Mouse (Mus musculus) midbrain, embryonic 10.5 days (tissue): ENCODE measurements around the gene Irak3. TPM values are rescaled to one million over a fixed set of nuclear protein-coding genes. Genes with fewer than 3 reads are reported as not detected.

Experiments used
- DNase-seq: peaks from one replicate; pipeline ENCODE4 v3.0.0-alpha.2; 2017; ENCODE audit warnings: low spot score
- H3K27ac ChIP-seq: fragments of 300-500 bp; sonication (generic); replicated peaks from 2 replicates; pipeline ENCODE4 v1.5.1; 2016; ENCODE audit warnings: mild to moderate bottlenecking
- H3K27me3 ChIP-seq: fragments of 300-500 bp; sonication (generic); 2 replicates; pipeline ENCODE4 v1.6.1; 2016; ENCODE audit warnings: low read depth, mild to moderate bottlenecking; ENCODE audit not compliant: poor library complexity, severe bottlenecking
- H3K36me3 ChIP-seq: fragments of 300-500 bp; sonication (generic); 2 replicates; pipeline ENCODE4 v1.6.1; 2016; ENCODE audit warnings: mild to moderate bottlenecking, moderate library complexity
- H3K4me1 ChIP-seq: fragments of 300-500 bp; sonication (generic); 2 replicates; pipeline ENCODE4 v1.6.1; 2016
- H3K4me3 ChIP-seq: fragments of 300-500 bp; sonication (generic); 2 replicates; pipeline ENCODE4 v1.5.1; 2016; ENCODE audit warnings: mild to moderate bottlenecking, moderate library complexity
- H3K9me3 ChIP-seq: fragments of 300-500 bp; sonication (generic); replicated peaks from 2 replicates; pipeline ENCODE4 v1.6.1; 2016; ENCODE audit warnings: mild to moderate bottlenecking
- WGBS: fragments of 180-500 bp; shearing (Covaris S2); methylation state at CpG from one replicate; pipeline ENCODE4 v1.1.7; 2016; 5-methylcytosine and 5-hydroxymethylcytosine counted together
- polyA plus RNA-seq: library from polyadenylated mRNA; unstranded; fragments of >200 nt; fragmentation: Nextera tagmentation; extraction: Ambion mirVana; gene quantifications from 2 replicates; pipeline ENCODE4 v1.2.1, GENCODE M21; 2016

Irak3 gene
- polyA plus RNA-seq, 1 experiment from 2014 or later = 0.44 TPM

GRCm38 (mm10) chr10:120193255-120193654 lies 8.7 kb downstream of the Irak3 start:
- Histone ChIP-seq H3K27ac (no peak overlapping the region), H3K36me3 (no peaks in the 10 kb centered on the region), H3K27me3 (peaks cover 8% of the 10 kb centered on the region; the same call in 1 of the 2 replicates), H3K9me3 (no peaks in the 10 kb centered on the region), H3K4me1 (peaks cover 7% of the 10 kb centered on the region), H3K4me3 (no peak overlapping the region)
- no peak for DNase-seq
- 92% methylated on average over 8 of the region's 8 CpGs for WGBS

- Histone ChIP-seq H3K36me3 (no peaks in the 10 kb centered on the region), H3K27ac (no peak overlapping the region), H3K4me1 (peaks cover 7% of the 10 kb centered on the region), H3K9me3 (no peaks in the 10 kb centered on the region), H3K27me3 (no peaks in the 10 kb centered on the region), H3K4me3 (no peak overlapping the region)
- no peak for DNase-seq
- 87% methylated on average over 4 of the region's 4 CpGs for WGBS
Measured at GRCm38 (mm10) chr10:120192278-120192677, 9.7 kb downstream of the Irak3 start.

- Histone ChIP-seq H3K4me3 (no peak overlapping the region), H3K27me3 (no peaks in the 10 kb centered on the region), H3K27ac (no peak overlapping the region), H3K9me3 (no peaks in the 10 kb centered on the region), H3K4me1 (peaks cover 7% of the 10 kb centered on the region), H3K36me3 (no peaks in the 10 kb centered on the region)
- 91% methylated on average over 6 of the region's 6 CpGs for WGBS
- no peak for DNase-seq
Measured at GRCm38 (mm10) chr10:120191165-120191564, 10.8 kb downstream of the Irak3 start.

GRCm38 (mm10) chr10:120189782-120190181 lies 12.1 kb downstream of the Irak3 start:
- WGBS = 32% methylated on average over 6 of the region's 6 CpGs

GRCm38 (mm10) chr10:120189276-120189675 lies 12.7 kb downstream of the Irak3 start:
- Histone ChIP-seq H3K27me3 (no peaks in the 10 kb centered on the region), H3K27ac (no peak overlapping the region), H3K36me3 (no peaks in the 10 kb centered on the region), H3K9me3 (no peaks in the 10 kb centered on the region), H3K4me3 (no peak overlapping the region), H3K4me1 (peaks cover 7% of the 10 kb centered on the region)
- no peak for DNase-seq
- 72% methylated on average over 11 of the region's 11 CpGs for WGBS

More at GRCm38 (mm10) chr10:120189782-120190181, 12.1 kb downstream of the Irak3 start:
- Histone ChIP-seq H3K9me3 (no peaks in the 10 kb centered on the region), H3K4me1 (peaks cover 7% of the 10 kb centered on the region), H3K27ac (no peak overlapping the region), H3K36me3 (no peaks in the 10 kb centered on the region), H3K27me3 (no peaks in the 10 kb centered on the region), H3K4me3 (no peak overlapping the region)
- DNase-seq = no peak

GRCm38 (mm10) chr10:120188513-120188912 lies 13.4 kb downstream of the Irak3 start:
- H3K4me1 ChIP-seq = peaks cover 7% of the 10 kb centered on the region
- H3K9me3 ChIP-seq = no peaks in the 10 kb centered on the region
- no peaks in the 10 kb centered on the region for H3K27me3 ChIP-seq
- H3K27ac ChIP-seq = no peak overlapping the region
- WGBS = 79% methylated on average over 2 of the region's 2 CpGs
- no peak for DNase-seq
- H3K36me3 ChIP-seq = no peaks in the 10 kb centered on the region
- no peak overlapping the region for H3K4me3 ChIP-seq

- H3K27me3 ChIP-seq = no peaks in the 10 kb centered on the region
- no peaks in the 10 kb centered on the region for H3K4me1 ChIP-seq
- H3K36me3 ChIP-seq = no peaks in the 10 kb centered on the region
- no peaks in the 10 kb centered on the region for H3K9me3 ChIP-seq
- DNase-seq = no peak
- 96% methylated on average over 2 of the region's 2 CpGs for WGBS
- H3K4me3 ChIP-seq = no peak overlapping the region
- no peak overlapping the region for H3K27ac ChIP-seq
Measured at GRCm38 (mm10) chr10:120183342-120183741, 18.6 kb downstream of the Irak3 start.

GRCm38 (mm10) chr10:120182887-120183286 lies 19.0 kb downstream of the Irak3 start:
- H3K4me3 ChIP-seq = no peak overlapping the region
- no peak for DNase-seq
- H3K36me3 ChIP-seq = no peaks in the 10 kb centered on the region
- WGBS = 94% methylated on average over 1 of the region's 1 CpGs
- no peaks in the 10 kb centered on the region for H3K4me1 ChIP-seq
- H3K27me3 ChIP-seq = no peaks in the 10 kb centered on the region
- no peak overlapping the region for H3K27ac ChIP-seq
- no peaks in the 10 kb centered on the region for H3K9me3 ChIP-seq

GRCm38 (mm10) chr10:120174192-120174705 lies 27.7 kb downstream of the Irak3 start:
- 90% methylated on average over 15 of the region's 15 CpGs for WGBS
- H3K4me3 ChIP-seq = no peak overlapping the region

GRCm38 (mm10) chr10:120171340-120171739 lies 30.6 kb downstream of the Irak3 start:
- Histone ChIP-seq H3K4me3 (no peak overlapping the region), H3K4me1 (peaks cover 10% of the 10 kb centered on the region), H3K36me3 (no peaks in the 10 kb centered on the region), H3K9me3 (peaks cover 6% of the 10 kb centered on the region; the same call in 1 of the 2 replicates), H3K27ac (no peak overlapping the region), H3K27me3 (no peaks in the 10 kb centered on the region)
- WGBS = 21% methylated on average over 5 of the region's 5 CpGs
- DNase-seq = no peak

More at GRCm38 (mm10) chr10:120174192-120174705, 27.7 kb downstream of the Irak3 start:
- peaks cover 6% of the 10 kb centered on the region; the same call in 1 of the 2 replicates for H3K9me3 ChIP-seq
- no peak for DNase-seq
- H3K36me3 ChIP-seq = no peaks in the 10 kb centered on the region
- H3K27ac ChIP-seq = no peak overlapping the region
- H3K4me1 ChIP-seq = peaks cover 6% of the 10 kb centered on the region
- no peaks in the 10 kb centered on the region for H3K27me3 ChIP-seq

GRCm38 (mm10) chr10:120170277-120170676 lies 31.7 kb downstream of the Irak3 start:
- DNase-seq = no peak
- Histone ChIP-seq H3K27ac (no peak overlapping the region), H3K4me1 (peaks cover 13% of the 10 kb centered on the region), H3K4me3 (no peak overlapping the region), H3K9me3 (peaks cover 6% of the 10 kb centered on the region; the same call in 1 of the 2 replicates), H3K36me3 (no peaks in the 10 kb centered on the region), H3K27me3 (no peaks in the 10 kb centered on the region)
- 72% methylated on average over 4 of the region's 4 CpGs for WGBS

GRCm38 (mm10) chr10:120169841-120170240 lies 32.1 kb downstream of the Irak3 start:
- H3K36me3 ChIP-seq = no peaks in the 10 kb centered on the region
- no peaks in the 10 kb centered on the region for H3K27me3 ChIP-seq
- peaks cover 6% of the 10 kb centered on the region; the same call in 1 of the 2 replicates for H3K9me3 ChIP-seq
- H3K4me3 ChIP-seq = no peak overlapping the region
- WGBS = 74% methylated on average over 5 of the region's 5 CpGs
- H3K4me1 ChIP-seq = peaks cover 17% of the 10 kb centered on the region
- DNase-seq = no peak
- no peak overlapping the region for H3K27ac ChIP-seq

GRCm38 (mm10) chr10:120169064-120169463 lies 32.9 kb downstream of the Irak3 start:
- WGBS = 69% methylated on average over 10 of the region's 10 CpGs
- H3K27ac ChIP-seq = no peak overlapping the region
- DNase-seq = no peak
- no peak overlapping the region for H3K4me3 ChIP-seq
- peaks cover 18% of the 10 kb centered on the region for H3K4me1 ChIP-seq
- no peaks in the 10 kb centered on the region for H3K27me3 ChIP-seq
- peaks cover 6% of the 10 kb centered on the region; the same call in 1 of the 2 replicates for H3K9me3 ChIP-seq
- no peaks in the 10 kb centered on the region for H3K36me3 ChIP-seq
